Mouse (Mus musculus): ENCODE results near the gene Maip1. TPM values are rescaled to one million over a fixed set of nuclear protein-coding genes. Genes with fewer than 3 reads are reported as not detected.
A peak's percentile ranks its signal among the peaks of the same experiment; 100 is the strongest.

The Maip1 gene
- 6.3 and 8.1 TPM in 2 replicates for polyA plus RNA-seq (2012; ENCODE audit: insufficient read depth, insufficient read length, missing spikeins)

GRCm38 (mm10) chr1:57406187-57407151, at the start of gene Maip1, which contains the start of gene Tyw5:
TSS of gene Maip1 (plus strand) at chr1:57406328.
TSS of gene Tyw5 (minus strand) at chr1:57407101.
- H3K4me3 ChIP-seq (ENCODE audit: insufficient read depth, low read length), result peak within 1 kb of the TSS; percentile 87
- peaks cover 8% of the 10 kb centered on the region for H3K4me1 ChIP-seq (ENCODE audit: control insufficient read depth, insufficient read depth, low read length)
- peak within 1 kb of the TSS; percentile 73 for H3K27ac ChIP-seq (ENCODE audit: insufficient read depth, low read depth, low read length)
- no peak for TF ChIP-seq CTCF (IDR thresholded peaks at IDR 0.05; ENCODE audit: low read depth, low read length)
- TF ChIP-seq POLR2A (IDR thresholded peaks at IDR 0.05; ENCODE audit: borderline replicate concordance, low read depth, low read length), result 0 out of 2 replicates have a peak, but pooled peaks have one; percentile 32

- no peak for TF ChIP-seq CTCF (IDR thresholded peaks at IDR 0.05; ENCODE audit: low read depth, low read length)
- no peak for TF ChIP-seq POLR2A (IDR thresholded peaks at IDR 0.05; ENCODE audit: borderline replicate concordance, low read depth, low read length)
These were observed 47.6 kb upstream of the Maip1 start for GRCm38 (mm10) chr1:57358546-57358945.

GRCm38 (mm10) chr1:57367446-57367845, 38.7 kb upstream of the Maip1 start:
- no peak overlapping the region for H3K27ac ChIP-seq (ENCODE audit: insufficient read depth, low read depth, low read length)
- TF ChIP-seq POLR2A (IDR thresholded peaks at IDR 0.05; ENCODE audit: borderline replicate concordance, low read depth, low read length) (no peak), CTCF (IDR thresholded peaks at IDR 0.05; ENCODE audit: low read depth, low read length) (no peak)
- H3K4me1 ChIP-seq (ENCODE audit: control insufficient read depth, insufficient read depth, low read length), result no peaks in the 10 kb centered on the region
- no peak overlapping the region for H3K4me3 ChIP-seq (ENCODE audit: insufficient read depth, low read length)

More at GRCm38 (mm10) chr1:57358546-57358945, 47.6 kb upstream of the Maip1 start:
- Histone ChIP-seq H3K27ac (ENCODE audit: insufficient read depth, low read depth, low read length) (no peak overlapping the region), H3K4me1 (ENCODE audit: control insufficient read depth, insufficient read depth, low read length) (no peaks in the 10 kb centered on the region), H3K4me3 (ENCODE audit: insufficient read depth, low read length) (no peak overlapping the region)

- no peak overlapping the region for H3K27ac ChIP-seq (ENCODE audit: insufficient read depth, low read depth, low read length)
- no peak overlapping the region for H3K4me3 ChIP-seq (ENCODE audit: insufficient read depth, low read length)
- H3K4me1 ChIP-seq (ENCODE audit: control insufficient read depth, insufficient read depth, low read length), result no peaks in the 10 kb centered on the region
- TF ChIP-seq POLR2A (IDR thresholded peaks at IDR 0.05; ENCODE audit: borderline replicate concordance, low read depth, low read length) (no peak), CTCF (IDR thresholded peaks at IDR 0.05; ENCODE audit: low read depth, low read length) (no peak)
These were observed 37.0 kb upstream of the Maip1 start for GRCm38 (mm10) chr1:57369111-57369510.

GRCm38 (mm10) chr1:57370451-57370850, 35.7 kb upstream of the Maip1 start:
- Histone ChIP-seq H3K4me1 (ENCODE audit: control insufficient read depth, insufficient read depth, low read length) (no peaks in the 10 kb centered on the region), H3K4me3 (ENCODE audit: insufficient read depth, low read length) (no peak overlapping the region), H3K27ac (ENCODE audit: insufficient read depth, low read depth, low read length) (no peak overlapping the region)
- TF ChIP-seq POLR2A (IDR thresholded peaks at IDR 0.05; ENCODE audit: borderline replicate concordance, low read depth, low read length) (no peak), CTCF (IDR thresholded peaks at IDR 0.05; ENCODE audit: low read depth, low read length) (no peak)

GRCm38 (mm10) chr1:57375276-57375675, 30.9 kb upstream of the Maip1 start:
- Histone ChIP-seq H3K4me1 (ENCODE audit: control insufficient read depth, insufficient read depth, low read length) (peaks cover 5% of the 10 kb centered on the region), H3K27ac (ENCODE audit: insufficient read depth, low read depth, low read length) (no peak overlapping the region), H3K4me3 (ENCODE audit: insufficient read depth, low read length) (no peak overlapping the region)
- TF ChIP-seq CTCF (IDR thresholded peaks at IDR 0.05; ENCODE audit: low read depth, low read length), result no peak
- no peak for TF ChIP-seq POLR2A (IDR thresholded peaks at IDR 0.05; ENCODE audit: borderline replicate concordance, low read depth, low read length)

GRCm38 (mm10) chr1:57376806-57377205, 29.3 kb upstream of the Maip1 start:
- TF ChIP-seq POLR2A (IDR thresholded peaks at IDR 0.05; ENCODE audit: borderline replicate concordance, low read depth, low read length), result no peak
- TF ChIP-seq CTCF (IDR thresholded peaks at IDR 0.05; ENCODE audit: low read depth, low read length), result no peak
- Histone ChIP-seq H3K4me1 (ENCODE audit: control insufficient read depth, insufficient read depth, low read length) (peaks cover 5% of the 10 kb centered on the region), H3K27ac (ENCODE audit: insufficient read depth, low read depth, low read length) (no peak overlapping the region), H3K4me3 (ENCODE audit: insufficient read depth, low read length) (peak overlapping the region; percentile 37)

- TF ChIP-seq POLR2A (IDR thresholded peaks at IDR 0.05; ENCODE audit: borderline replicate concordance, low read depth, low read length), result no peak
- TF ChIP-seq CTCF (IDR thresholded peaks at IDR 0.05; ENCODE audit: low read depth, low read length), result no peak
- peak within 1 kb of the TSS; percentile 93 for H3K4me3 ChIP-seq (ENCODE audit: insufficient read depth, low read length)
- peaks cover 5% of the 10 kb centered on the region for H3K4me1 ChIP-seq (ENCODE audit: control insufficient read depth, insufficient read depth, low read length)
- H3K27ac ChIP-seq (ENCODE audit: insufficient read depth, low read depth, low read length), result no peak within 1 kb of the TSS
These were observed 28.5 kb upstream of the Maip1 start, which contains the start of gene 1700066M21Rik for GRCm38 (mm10) chr1:57377376-57378341. TSS of gene 1700066M21Rik (plus strand) at chr1:57377620.

GRCm38 (mm10) chr1:57386519-57386918, 19.6 kb upstream of the Maip1 start:
- Histone ChIP-seq H3K27ac (ENCODE audit: insufficient read depth, low read depth, low read length) (no peak overlapping the region), H3K4me1 (ENCODE audit: control insufficient read depth, insufficient read depth, low read length) (no peaks in the 10 kb centered on the region), H3K4me3 (ENCODE audit: insufficient read depth, low read length) (no peak overlapping the region)
- TF ChIP-seq CTCF (IDR thresholded peaks at IDR 0.05; ENCODE audit: low read depth, low read length) (no peak), POLR2A (IDR thresholded peaks at IDR 0.05; ENCODE audit: borderline replicate concordance, low read depth, low read length) (no peak)
